Mouse (Mus musculus) brain, embryonic 14.5 days (tissue): Measurements from ENCODE around the gene Gm6217.
"Not testable (repeated sequence)": the region's sequence is repeated elsewhere in the genome, so short reads cannot be mapped to it uniquely, and the experiment has no call there.

Experiments
- CTCF ChIP-seq: fragments of 200-500 bp; IDR thresholded peaks from 2 replicates; pipeline ENCODE4 v1.5.1; 2012; ENCODE audit warnings: inconsistent platforms, mild to moderate bottlenecking, moderate library complexity, borderline replicate concordance; ENCODE audit not compliant: insufficient read depth, insufficient read length; ENCODE audit errors: extremely low read depth
- POLR2A ChIP-seq: fragments of 200-500 bp; IDR thresholded peaks from 2 replicates; pipeline ENCODE4 v1.6.1; 2012; ENCODE audit warnings: mild to moderate bottlenecking, inconsistent platforms, borderline replicate concordance; ENCODE audit not compliant: poor library complexity, insufficient read depth, insufficient read length, severe bottlenecking; ENCODE audit errors: extremely low read depth

- TF ChIP-seq CTCF, POLR2A: not testable (repeated sequence)
These were observed 14.8 kb upstream of the Gm6217 start for GRCm38 (mm10) chr1:82946029-82946428.
